Mouse (Mus musculus) liver, embryonic 15.5 days (tissue): ENCODE data around the gene Fgfr2. TPM values are rescaled to one million over a fixed set of nuclear protein-coding genes. Genes with fewer than 3 reads are reported as not detected.
A peak's percentile ranks its signal among the peaks of the same experiment; 100 is the strongest.
"Not testable (repeated sequence)": the region's sequence is repeated elsewhere in the genome, so short reads cannot be mapped to it uniquely, and the experiment has no call there.

ENCODE experiments used
- ATAC-seq: fragments of 200-750 bp; cut with Nextera tagmentation; 2 replicates; pipeline ENCODE4 v1.8.0; 2017; ENCODE audit warnings: moderate number of reproducible peaks, mild to moderate bottlenecking, moderate library complexity; ENCODE audit not compliant: insufficient read depth
- H3K27ac ChIP-seq: fragments of 300-500 bp; sonication (generic); replicated peaks from 2 replicates; pipeline ENCODE4 v1.5.1; 2015; ENCODE audit warnings: mild to moderate bottlenecking, inconsistent platforms
- H3K27me3 ChIP-seq: fragments of 300-500 bp; sonication (generic); 2 replicates; pipeline ENCODE4 v1.6.1; 2015; ENCODE audit warnings: mild to moderate bottlenecking, inconsistent platforms
- H3K36me3 ChIP-seq: fragments of 300-500 bp; sonication (generic); replicated peaks from 2 replicates; pipeline ENCODE4 v1.6.1; 2015; ENCODE audit warnings: moderate library complexity, mild to moderate bottlenecking, inconsistent platforms
- H3K4me1 ChIP-seq: fragments of 300-500 bp; sonication (generic); replicated peaks from 2 replicates; pipeline ENCODE4 v1.6.1; 2015; ENCODE audit warnings: inconsistent platforms
- H3K4me2 ChIP-seq: fragments of 300-500 bp; sonication (generic); 2 replicates; pipeline ENCODE4 v1.6.1; 2015; ENCODE audit warnings: moderate library complexity, mild to moderate bottlenecking, inconsistent platforms
- H3K4me3 ChIP-seq: fragments of 300-500 bp; sonication (generic); replicated peaks from 2 replicates; pipeline ENCODE4 v1.5.1; 2015; ENCODE audit warnings: mild to moderate bottlenecking, inconsistent platforms
- H3K9ac ChIP-seq: fragments of 300-500 bp; sonication (generic); 2 replicates; pipeline ENCODE4 v1.6.1; 2015; ENCODE audit warnings: moderate library complexity, mild to moderate bottlenecking, inconsistent platforms
- H3K9me3 ChIP-seq: fragments of 300-500 bp; sonication (generic); replicated peaks from 2 replicates; pipeline ENCODE4 v1.6.1; 2016; ENCODE audit warnings: inconsistent platforms
- WGBS: fragments of 180-500 bp; shearing (Covaris S2); methylation state at CpG from one replicate; pipeline ENCODE4 v1.1.7; 2015; ENCODE audit warnings: mixed read lengths; ENCODE audit not compliant: insufficient replicate concordance; 5-methylcytosine and 5-hydroxymethylcytosine counted together
- polyA plus RNA-seq: library from polyadenylated mRNA; unstranded; fragments of >200 nt; fragmentation: Nextera tagmentation; extraction: Ambion mirVana; gene quantifications from 2 replicates; pipeline ENCODE4 v1.2.1, GENCODE M21; 2015

Fgfr2 gene
- polyA plus RNA-seq, 1 experiment from 2014 or later = 10.5 TPM

- H3K4me3 ChIP-seq = peak overlapping the region; percentile 97
Observed at GRCm38 (mm10) chr7:130518213-130519095, 2604.7 kb downstream of the Fgfr2 start.

GRCm38 (mm10) chr7:130510243-130510642, 2612.9 kb downstream of the Fgfr2 start:
- Histone ChIP-seq H3K9ac (no peak overlapping the region), H3K27me3 (no peaks in the 10 kb centered on the region), H3K36me3 (peaks cover 59% of the 10 kb centered on the region), H3K9me3 (no peaks in the 10 kb centered on the region), H3K4me1 (no peaks in the 10 kb centered on the region), H3K4me3 (no peak overlapping the region), H3K4me2 (no peak overlapping the region), H3K27ac (no peak overlapping the region)
- ATAC-seq = no peak
- WGBS = 69% methylated on average over 5 of the region's 5 CpGs

More at GRCm38 (mm10) chr7:130518213-130519095, 2604.7 kb downstream of the Fgfr2 start:
- peak overlapping the region; percentile 98 for H3K9ac ChIP-seq
- no peaks in the 10 kb centered on the region for H3K9me3 ChIP-seq
- H3K4me1 ChIP-seq = peaks cover 32% of the 10 kb centered on the region
- ATAC-seq = no peak
- H3K27me3 ChIP-seq = no peaks in the 10 kb centered on the region
- H3K36me3 ChIP-seq = 0 out of 2 replicates have a peak, but pooled peaks cover 6% of the 10 kb centered on the region
- peak overlapping the region; percentile 89 for H3K4me2 ChIP-seq
- peak overlapping the region; percentile 88; the same call in 1 of the 2 replicates for H3K27ac ChIP-seq
- WGBS = 27% methylated on average over 26 of the region's 26 CpGs

GRCm38 (mm10) chr7:130503006-130503405, 2620.1 kb downstream of the Fgfr2 start:
- Histone ChIP-seq H3K27me3 (no peaks in the 10 kb centered on the region), H3K9me3 (no peaks in the 10 kb centered on the region), H3K36me3 (peaks cover 62% of the 10 kb centered on the region), H3K4me3 (no peak overlapping the region), H3K9ac (no peak overlapping the region), H3K4me1 (no peaks in the 10 kb centered on the region), H3K4me2 (no peak overlapping the region), H3K27ac (no peak overlapping the region)
- 88% methylated on average over 5 of the region's 5 CpGs for WGBS
- no peak for ATAC-seq

- no peak overlapping the region for H3K4me2 ChIP-seq
- no peak for ATAC-seq
- no peak overlapping the region for H3K4me3 ChIP-seq
- peaks cover 49% of the 10 kb centered on the region for H3K36me3 ChIP-seq
- WGBS = 28% methylated on average over 1 of the region's 1 CpGs
- H3K4me1 ChIP-seq = no peaks in the 10 kb centered on the region
- no peak overlapping the region for H3K27ac ChIP-seq
- no peak overlapping the region for H3K9ac ChIP-seq
- no peaks in the 10 kb centered on the region for H3K9me3 ChIP-seq
- H3K27me3 ChIP-seq = no peaks in the 10 kb centered on the region
Observed at GRCm38 (mm10) chr7:130501499-130501898, 2621.7 kb downstream of the Fgfr2 start.

GRCm38 (mm10) chr7:130493346-130493745, 2629.8 kb downstream of the Fgfr2 start:
- Histone ChIP-seq H3K36me3 (peaks cover 15% of the 10 kb centered on the region; the same call in 1 of the 2 replicates), H3K9ac (no peak overlapping the region), H3K27ac (no peak overlapping the region), H3K4me2 (no peak overlapping the region), H3K4me3 (no peak overlapping the region), H3K27me3 (no peaks in the 10 kb centered on the region), H3K9me3 (no peaks in the 10 kb centered on the region), H3K4me1 (peaks cover 3% of the 10 kb centered on the region; the same call in 1 of the 2 replicates)
- ATAC-seq = no peak
- WGBS = 79% methylated on average over 3 of the region's 3 CpGs

- Histone ChIP-seq H3K9me3 (no peaks in the 10 kb centered on the region), H3K36me3 (peaks cover 19% of the 10 kb centered on the region; the same call in 1 of the 2 replicates), H3K4me3 (no peak overlapping the region), H3K9ac (no peak overlapping the region), H3K4me2 (no peak overlapping the region), H3K27me3 (no peaks in the 10 kb centered on the region), H3K4me1 (peaks cover 3% of the 10 kb centered on the region; the same call in 1 of the 2 replicates), H3K27ac (no peak overlapping the region)
- ATAC-seq = no peak
Observed at GRCm38 (mm10) chr7:130492026-130492425, 2631.1 kb downstream of the Fgfr2 start.

- H3K27me3 ChIP-seq, H3K4me3 ChIP-seq, ATAC-seq, H3K27ac ChIP-seq, H3K4me1 ChIP-seq, H3K9me3 ChIP-seq, H3K9ac ChIP-seq, H3K4me2 ChIP-seq: not testable (repeated sequence)
- WGBS = 70% methylated on average over 3 of the region's 3 CpGs
- H3K36me3 ChIP-seq = peaks cover 11% of the 10 kb centered on the region
Observed at GRCm38 (mm10) chr7:130479003-130479402, 2644.1 kb downstream of the Fgfr2 start.

GRCm38 (mm10) chr7:130475970-130476369, 2647.2 kb downstream of the Fgfr2 start:
- no peak overlapping the region for H3K27ac ChIP-seq
- 54% methylated on average over 2 of the region's 2 CpGs for WGBS
- H3K36me3 ChIP-seq = peaks cover 7% of the 10 kb centered on the region
- H3K9ac ChIP-seq = no peak overlapping the region
- no peaks in the 10 kb centered on the region for H3K9me3 ChIP-seq
- H3K4me3 ChIP-seq = no peak overlapping the region
- ATAC-seq = no peak
- H3K27me3 ChIP-seq = no peaks in the 10 kb centered on the region
- H3K4me2 ChIP-seq = no peak overlapping the region
- H3K4me1 ChIP-seq = no peaks in the 10 kb centered on the region

- no peak overlapping the region for H3K9ac ChIP-seq
- no peak overlapping the region for H3K4me2 ChIP-seq
- ATAC-seq = no peak
- no peak overlapping the region for H3K4me3 ChIP-seq
- H3K9me3 ChIP-seq = no peaks in the 10 kb centered on the region
- H3K27me3 ChIP-seq = no peaks in the 10 kb centered on the region
- no peaks in the 10 kb centered on the region for H3K4me1 ChIP-seq
- peaks cover under 1% of the 10 kb centered on the region; the same call in 1 of the 2 replicates for H3K36me3 ChIP-seq
- H3K27ac ChIP-seq = no peak overlapping the region
- WGBS = 59% methylated on average over 3 of the region's 3 CpGs
Observed at GRCm38 (mm10) chr7:130473881-130474280, 2649.3 kb downstream of the Fgfr2 start.

GRCm38 (mm10) chr7:130472683-130473082, 2650.5 kb downstream of the Fgfr2 start:
- Histone ChIP-seq H3K4me1 (no peaks in the 10 kb centered on the region), H3K9me3 (no peaks in the 10 kb centered on the region), H3K4me3 (no peak overlapping the region), H3K27me3 (no peaks in the 10 kb centered on the region), H3K4me2 (no peak overlapping the region), H3K9ac (no peak overlapping the region), H3K36me3 (no peaks in the 10 kb centered on the region), H3K27ac (no peak overlapping the region)
- WGBS = 74% methylated on average over 6 of the region's 6 CpGs
- ATAC-seq = no peak

GRCm38 (mm10) chr7:130471045-130471444, 2652.1 kb downstream of the Fgfr2 start:
- no peaks in the 10 kb centered on the region for H3K27me3 ChIP-seq
- 67% methylated on average over 6 of the region's 6 CpGs for WGBS
- H3K4me2 ChIP-seq = no peak overlapping the region
- H3K4me1 ChIP-seq = no peaks in the 10 kb centered on the region
- ATAC-seq = no peak
- H3K27ac ChIP-seq = no peak overlapping the region
- no peak overlapping the region for H3K4me3 ChIP-seq
- H3K9ac ChIP-seq = no peak overlapping the region
- H3K9me3 ChIP-seq = no peaks in the 10 kb centered on the region
- no peaks in the 10 kb centered on the region; the same call in 1 of the 2 replicates for H3K36me3 ChIP-seq
